Mouse (Mus musculus) kidney, postnatal 14 days (tissue): ENCODE results near the gene Mroh8.
"Not testable (repeated sequence)": the region's sequence is repeated elsewhere in the genome, so short reads cannot be mapped to it uniquely, and the experiment has no call there.

Experiments used
- DNase-seq: peaks from one replicate; pipeline ENCODE4 v3.0.0; 2022; ENCODE audit warnings: mixed read lengths

Mroh8 gene

DNA sequence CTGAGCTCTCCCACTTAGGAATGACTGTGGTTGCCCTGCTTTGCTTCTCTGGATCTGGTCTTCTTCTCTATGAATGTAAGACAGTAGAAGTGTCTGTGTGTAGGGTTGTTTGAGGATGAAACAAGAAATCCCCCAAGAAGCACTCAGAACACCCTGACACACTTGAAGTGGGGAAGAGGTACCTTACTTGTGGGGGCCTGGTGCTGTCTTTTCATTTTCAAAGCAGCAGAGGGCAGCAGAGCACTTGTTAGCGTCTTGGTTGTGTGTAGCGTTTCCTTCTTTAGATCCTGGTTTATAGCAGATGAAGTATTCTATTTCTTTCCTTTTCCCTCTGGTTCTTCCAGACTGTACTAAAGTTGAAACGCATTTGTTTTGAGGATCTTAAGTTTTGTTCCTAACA lies 8.2 kb upstream of the Mroh8 start:
- peak; percentile 62 for DNase-seq

DNA sequence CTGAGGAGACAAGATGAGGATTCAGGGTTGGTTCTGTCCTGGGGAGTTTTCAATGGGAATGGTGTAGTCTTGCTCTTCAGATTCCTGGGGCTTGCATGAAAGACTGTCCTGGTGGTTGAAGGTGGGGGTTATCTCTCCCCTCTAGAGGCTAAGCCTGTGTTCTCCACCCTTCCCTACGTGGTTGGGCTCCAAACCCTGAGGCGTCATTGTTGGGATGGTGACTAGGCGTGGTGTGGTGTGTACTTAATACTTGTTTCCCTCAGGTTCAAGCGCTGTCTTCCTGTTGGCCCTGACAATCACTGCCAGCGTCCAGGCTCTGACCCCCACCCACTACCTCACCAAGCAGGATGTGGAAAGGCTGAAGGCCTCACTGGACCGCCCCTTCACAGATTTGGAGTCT lies 4.0 kb upstream of the Mroh8 start:
- DNase-seq = no peak

GRCm38 (mm10) chr2:157278717-157279415 lies 483 bp downstream of the Mroh8 start, which contains the start of gene Rpn2:
Rpn2 (plus strand) TSS chr2:157279017.
- DNase-seq = peak; percentile 98

- no peak for DNase-seq
Measured at GRCm38 (mm10) chr2:157263832-157264231, 15.5 kb downstream of the Mroh8 start.

GRCm38 (mm10) chr2:157263101-157263500 lies 16.2 kb downstream of the Mroh8 start:
- DNase-seq = no peak

GRCm38 (mm10) chr2:157262506-157262905 lies 16.8 kb downstream of the Mroh8 start:
- no peak for DNase-seq

- no peak for DNase-seq
Measured at GRCm38 (mm10) chr2:157261930-157262329, 17.4 kb downstream of the Mroh8 start.

DNA sequence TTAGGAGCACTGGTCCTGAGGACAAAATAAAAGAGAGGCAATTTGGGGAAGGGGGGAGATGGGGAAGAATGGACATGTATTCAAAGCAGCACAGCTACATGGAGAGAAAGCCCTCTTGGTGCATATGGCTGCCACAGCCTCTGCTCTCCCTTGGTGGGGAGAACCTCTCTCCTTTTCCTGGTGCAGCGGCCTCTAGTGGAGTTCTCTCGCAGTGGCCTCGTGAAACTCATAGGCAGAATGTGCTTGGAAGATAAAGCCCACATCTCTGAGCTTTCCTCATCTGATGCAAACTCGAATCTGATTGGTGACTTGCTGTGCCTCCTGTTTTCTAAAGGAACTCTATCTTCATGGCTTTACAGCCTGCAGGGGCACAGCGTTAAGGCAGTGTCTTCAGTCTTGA lies 19.6 kb downstream of the Mroh8 start:
- peak; percentile 50 for DNase-seq

- DNase-seq = no peak
Measured at GRCm38 (mm10) chr2:157248111-157248510, 31.2 kb downstream of the Mroh8 start.

DNA sequence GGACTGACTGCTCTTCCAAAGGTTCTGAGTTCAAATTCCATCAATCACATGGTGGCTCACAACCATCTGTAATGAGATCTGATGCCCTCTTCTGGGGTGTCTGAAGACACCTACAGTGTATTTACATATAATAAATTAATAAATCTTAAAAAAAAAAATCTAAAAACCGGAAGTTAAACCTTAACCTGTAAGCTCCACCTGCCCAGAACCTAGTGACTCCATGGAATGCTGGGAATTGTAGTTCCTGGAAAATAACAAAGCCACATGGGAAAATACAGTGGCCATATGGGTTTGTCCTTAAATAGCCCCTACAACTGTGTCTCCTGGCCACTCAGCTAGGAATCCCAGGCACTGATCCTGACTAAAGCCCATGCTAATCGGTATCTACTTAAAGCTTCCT lies 33.7 kb downstream of the Mroh8 start:
- no peak for DNase-seq

DNA sequence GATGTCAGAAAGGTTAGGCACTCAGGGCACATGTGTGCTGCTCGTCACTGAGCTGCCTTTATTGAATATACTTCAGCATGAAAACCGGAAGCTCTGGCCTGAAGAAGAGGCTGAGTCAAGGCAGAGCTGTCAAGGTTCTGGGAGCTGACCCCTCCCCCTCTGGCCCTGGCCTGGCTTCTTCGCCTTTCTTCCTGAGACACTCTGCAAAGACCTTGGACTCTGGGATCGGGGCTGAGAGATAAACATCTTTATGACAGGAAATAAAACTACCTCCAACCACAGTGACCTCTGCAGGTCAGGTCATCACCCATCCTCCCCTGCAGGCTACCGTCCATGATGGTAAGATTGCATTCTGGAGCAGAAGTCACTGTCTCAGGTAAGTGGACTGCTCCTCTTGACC lies 34.3 kb downstream of the Mroh8 start:
- DNase-seq = no peak

GRCm38 (mm10) chr2:157235946-157236345 lies 43.4 kb downstream of the Mroh8 start:
- no peak for DNase-seq

- DNase-seq = not testable (repeated sequence)
Measured at GRCm38 (mm10) chr2:157221916-157222315, 57.4 kb downstream of the Mroh8 start.

GRCm38 (mm10) chr2:157220108-157220507 lies 59.2 kb downstream of the Mroh8 start:
- no peak for DNase-seq

- DNase-seq = no peak
Measured at GRCm38 (mm10) chr2:157211731-157212130, 67.6 kb downstream of the Mroh8 start.

GRCm38 (mm10) chr2:157204366-157205218 lies 74.8 kb downstream of the Mroh8 start, which contains the start of gene Rbl1:
Rbl1 (minus strand) TSS chr2:157204534.
- DNase-seq = peak; percentile 92

DNA sequence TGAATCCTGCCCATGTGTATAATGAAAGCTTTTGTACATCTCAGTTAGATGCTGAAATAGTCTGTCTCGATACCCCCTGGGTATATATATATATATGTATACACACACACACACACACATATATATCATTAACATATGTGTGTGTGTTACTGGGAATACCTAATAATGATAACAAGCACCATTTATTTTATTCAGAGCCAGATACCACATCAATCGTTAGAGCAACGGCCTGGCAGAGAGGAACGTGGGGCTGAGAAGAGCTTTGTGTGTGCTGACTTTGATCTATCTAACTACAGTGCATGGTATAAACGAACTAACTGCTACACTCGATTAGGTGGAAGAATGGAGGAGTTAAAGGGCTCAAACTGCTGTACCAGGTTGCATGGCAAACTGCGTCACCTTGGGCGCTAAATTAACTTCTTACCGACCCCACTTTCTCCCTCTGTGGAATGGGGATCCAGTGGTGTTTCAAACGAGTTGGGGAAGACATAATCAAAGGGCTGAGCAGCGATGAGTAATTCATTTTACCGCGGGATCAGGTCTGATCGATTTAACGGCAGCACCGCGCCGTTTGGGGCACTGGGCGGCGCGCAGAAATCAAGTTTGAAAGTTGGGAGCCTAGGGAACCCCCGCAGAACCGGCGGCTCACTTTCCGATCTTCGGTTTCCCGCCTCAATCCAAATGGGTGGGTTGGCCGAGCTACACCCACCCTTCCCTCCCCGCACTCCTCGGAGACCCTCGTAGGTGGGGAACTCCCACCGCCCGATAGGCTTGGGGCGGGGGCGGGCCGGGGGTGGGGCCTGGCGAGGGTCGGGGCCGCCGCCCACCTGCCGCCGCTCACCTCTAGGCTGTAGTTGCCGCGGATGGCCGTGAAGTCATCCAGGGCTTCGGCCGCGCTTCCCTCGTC lies 75.6 kb downstream of the Mroh8 start:
- peak; percentile 49 for DNase-seq

GRCm38 (mm10) chr2:157203026-157203425 lies 76.3 kb downstream of the Mroh8 start:
- DNase-seq = no peak

DNA sequence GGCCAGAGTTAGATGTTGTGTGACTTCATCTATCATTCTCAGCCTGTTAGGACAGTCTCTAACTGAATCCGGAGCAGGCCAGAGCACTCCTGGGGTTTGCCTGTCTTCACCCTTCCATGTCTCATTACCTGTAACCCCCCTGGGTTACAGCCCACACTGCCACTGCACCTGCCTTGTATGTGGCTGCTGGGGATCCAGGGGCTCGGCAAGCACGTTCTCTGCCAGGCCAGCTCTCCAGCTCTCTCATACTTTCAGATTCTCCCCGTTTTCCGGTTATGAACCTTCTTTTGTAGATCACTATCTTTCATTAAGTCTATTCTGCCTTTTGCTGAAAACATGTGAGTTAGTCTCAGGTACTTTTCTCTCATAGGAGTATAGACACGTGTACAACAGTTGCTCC lies 77.0 kb downstream of the Mroh8 start:
- DNase-seq = no peak

- peak; percentile 52 for DNase-seq
Measured at GRCm38 (mm10) chr2:157201081-157201830, 78.1 kb downstream of the Mroh8 start.

DNA sequence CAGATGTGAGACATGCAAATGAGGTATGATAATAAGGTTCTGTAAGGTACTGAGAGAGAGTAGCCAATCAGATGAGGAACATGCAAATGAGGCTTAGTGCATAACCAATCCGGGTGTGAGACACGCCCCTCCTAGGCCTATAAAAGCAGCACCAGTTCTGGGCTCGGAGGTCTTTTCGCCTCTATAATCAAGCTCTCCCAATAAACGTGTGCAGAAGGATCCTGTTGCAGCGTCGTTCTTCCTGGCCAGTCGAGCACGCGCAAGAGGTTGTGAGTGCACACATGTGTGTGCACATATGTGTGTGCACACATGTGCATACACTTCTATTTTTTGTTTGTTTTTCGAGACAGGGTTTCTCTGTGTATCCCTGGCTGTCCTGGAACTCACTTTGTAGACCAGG lies 80.9 kb downstream of the Mroh8 start:
- not testable (repeated sequence) for DNase-seq

DNA sequence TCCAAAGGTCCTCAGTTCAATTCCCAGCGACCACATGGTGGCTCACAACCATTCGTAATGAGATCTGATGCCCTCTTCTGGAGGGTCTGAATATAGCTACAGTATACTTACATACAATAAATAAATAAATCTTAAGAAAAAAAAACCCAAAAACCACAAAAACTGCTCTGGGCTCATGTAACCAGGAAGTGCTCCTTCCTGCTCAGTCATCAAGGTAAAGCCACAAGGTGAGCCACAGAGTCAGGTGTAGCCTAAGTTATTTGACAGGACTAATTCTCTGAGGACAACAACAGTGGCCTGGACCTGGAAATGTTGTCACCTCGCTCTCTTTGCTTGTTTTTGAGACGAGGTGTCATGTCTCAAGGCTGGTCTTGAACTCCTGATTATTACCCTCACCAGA lies 88.7 kb downstream of the Mroh8 start:
- no peak for DNase-seq
